Mouse (Mus musculus): ENCODE measurements at regions not wholly inside any gene's neighbourhood (a gene's known extent, or its start where the extent isn't known, plus 50 kb on each side); places are given as distances from the start of the nearest gene placed in this dataset.

GRCm38 (mm10) chr9:61175381-61175780 is 196.8 kb upstream of the Tle3 start:
- in situ Hi-C loops (cut with MboI; ENCODE audit: low sequenced_read_pairs in 2 of 2, unreplicated experiment in 2 of 2): no loop called here
- no peak overlapping the region for H3K9ac ChIP-seq (ENCODE audit: insufficient read depth, low read depth, low read length, poor library complexity, severe bottlenecking)
- no peaks in the 10 kb centered on the region for H3K9me3 ChIP-seq (ENCODE audit: control insufficient read depth, insufficient read depth, low read depth, low read length)
- no peak for TF ChIP-seq ZNF384 (IDR thresholded peaks at IDR 0.05; ENCODE audit: low read depth, low read length)
- TF ChIP-seq ZC3H11A (IDR thresholded peaks at IDR 0.05; ENCODE audit: borderline replicate concordance, low read depth, low read length): no peak
- no peak overlapping the region for H3K27ac ChIP-seq (ENCODE audit: insufficient read depth, low read depth, low read length, poor library complexity, severe bottlenecking)
- DNase-seq (ENCODE audit: low read depth, low spot score): no peak
- H3K36me3 ChIP-seq (ENCODE audit: control insufficient read depth, insufficient read depth, low read length, poor library complexity, severe bottlenecking): no peaks in the 10 kb centered on the region
- no peak overlapping the region for H3K4me3 ChIP-seq (ENCODE audit: insufficient read depth in 1 of 2, low read depth in 1 of 2, low read length in 2 of 2, poor library complexity in 1 of 2, severe bottlenecking in 1 of 2)
- H3K4me1 ChIP-seq (ENCODE audit: control insufficient read depth in 2 of 2, insufficient read depth in 2 of 2, low read length in 2 of 2, poor library complexity in 1 of 2): no peaks in the 10 kb centered on the region

DNA sequence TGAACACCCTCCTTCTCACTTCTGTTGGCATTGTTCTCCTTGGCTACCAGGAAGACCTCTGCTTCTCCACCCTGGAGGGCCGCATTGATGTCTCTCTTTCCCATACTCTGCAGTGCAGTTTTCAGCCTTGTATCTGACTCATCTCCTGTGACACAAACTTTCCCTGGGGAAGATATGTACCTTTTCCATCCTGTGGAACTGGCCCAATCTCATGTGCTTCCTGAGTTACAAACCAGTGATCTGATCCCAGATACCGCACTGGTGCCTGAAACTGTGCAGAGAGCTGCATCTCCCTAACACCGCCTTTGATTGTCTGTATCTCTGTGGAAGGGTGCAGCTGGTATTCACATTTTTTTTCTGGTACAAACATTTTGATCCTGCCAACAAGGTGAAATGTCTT is 195.3 kb upstream of the Tle3 start:
- Histone ChIP-seq H3K9ac (ENCODE audit: insufficient read depth, low read depth, low read length, poor library complexity, severe bottlenecking) (no peak overlapping the region), H3K36me3 (ENCODE audit: control insufficient read depth, insufficient read depth, low read length, poor library complexity, severe bottlenecking) (no peaks in the 10 kb centered on the region), H3K4me1 (ENCODE audit: control insufficient read depth in 2 of 2, insufficient read depth in 2 of 2, low read length in 2 of 2, poor library complexity in 1 of 2) (no peaks in the 10 kb centered on the region), H3K27ac (ENCODE audit: insufficient read depth, low read depth, low read length, poor library complexity, severe bottlenecking) (no peak overlapping the region), H3K4me3 (ENCODE audit: insufficient read depth in 1 of 2, low read depth in 1 of 2, low read length in 2 of 2, poor library complexity in 1 of 2, severe bottlenecking in 1 of 2) (no peak overlapping the region), H3K9me3 (ENCODE audit: control insufficient read depth, insufficient read depth, low read depth, low read length) (no peaks in the 10 kb centered on the region)
- no peak for DNase-seq (ENCODE audit: low read depth, low spot score)
- TF ChIP-seq CHD2 (IDR thresholded peaks at IDR 0.05; ENCODE audit: low read depth, low read length) (no peak), ZC3H11A (IDR thresholded peaks at IDR 0.05; ENCODE audit: borderline replicate concordance, low read depth, low read length) (no peak), MAFK (IDR thresholded peaks at IDR 0.05; ENCODE audit: insufficient read depth, low read depth, low read length) (no peak), ZNF384 (IDR thresholded peaks at IDR 0.05; ENCODE audit: low read depth, low read length) (no peak), HCFC1 (IDR thresholded peaks at IDR 0.05; ENCODE audit: borderline replicate concordance, insufficient read depth, low read length) (no peak)
- in situ Hi-C loops (cut with MboI; ENCODE audit: low sequenced_read_pairs in 2 of 2, unreplicated experiment in 2 of 2): no loop called here

- Histone ChIP-seq H3K4me3 (ENCODE audit: insufficient read depth in 1 of 2, low read depth in 1 of 2, low read length in 2 of 2, poor library complexity in 1 of 2, severe bottlenecking in 1 of 2) (no peak overlapping the region), H3K4me1 (ENCODE audit: control insufficient read depth in 2 of 2, insufficient read depth in 2 of 2, low read length in 2 of 2, poor library complexity in 1 of 2) (no peaks in the 10 kb centered on the region), H3K9me3 (ENCODE audit: control insufficient read depth, insufficient read depth, low read depth, low read length) (no peaks in the 10 kb centered on the region), H3K36me3 (ENCODE audit: control insufficient read depth, insufficient read depth, low read length, poor library complexity, severe bottlenecking) (no peaks in the 10 kb centered on the region), H3K9ac (ENCODE audit: insufficient read depth, low read depth, low read length, poor library complexity, severe bottlenecking) (no peak overlapping the region), H3K27ac (ENCODE audit: insufficient read depth, low read depth, low read length, poor library complexity, severe bottlenecking) (no peak overlapping the region)
- in situ Hi-C loops (cut with MboI; ENCODE audit: low sequenced_read_pairs in 2 of 2, unreplicated experiment in 2 of 2): no loop called here
- no peak for TF ChIP-seq HCFC1 (IDR thresholded peaks at IDR 0.05; ENCODE audit: borderline replicate concordance, insufficient read depth, low read length)
- no peak for TF ChIP-seq CHD2 (IDR thresholded peaks at IDR 0.05; ENCODE audit: low read depth, low read length)
- TF ChIP-seq MAFK (IDR thresholded peaks at IDR 0.05; ENCODE audit: insufficient read depth, low read depth, low read length): no peak
- no peak for TF ChIP-seq ZNF384 (IDR thresholded peaks at IDR 0.05; ENCODE audit: low read depth, low read length)
- TF ChIP-seq ZC3H11A (IDR thresholded peaks at IDR 0.05; ENCODE audit: borderline replicate concordance, low read depth, low read length): no peak
- no peak for DNase-seq (ENCODE audit: low read depth, low spot score)
Measured at GRCm38 (mm10) chr9:61186541-61187420, 185.4 kb upstream of the Tle3 start.

GRCm38 (mm10) chr9:61187713-61188399 is 184.3 kb upstream of the Tle3 start:
- Histone ChIP-seq H3K9ac (ENCODE audit: insufficient read depth, low read depth, low read length, poor library complexity, severe bottlenecking) (no peak overlapping the region), H3K36me3 (ENCODE audit: control insufficient read depth, insufficient read depth, low read length, poor library complexity, severe bottlenecking) (no peaks in the 10 kb centered on the region), H3K27ac (ENCODE audit: insufficient read depth, low read depth, low read length, poor library complexity, severe bottlenecking) (no peak overlapping the region), H3K9me3 (ENCODE audit: control insufficient read depth, insufficient read depth, low read depth, low read length) (no peaks in the 10 kb centered on the region), H3K4me3 (ENCODE audit: insufficient read depth in 1 of 2, low read depth in 1 of 2, low read length in 2 of 2, poor library complexity in 1 of 2, severe bottlenecking in 1 of 2) (no peak overlapping the region), H3K4me1 (ENCODE audit: control insufficient read depth in 2 of 2, insufficient read depth in 2 of 2, low read length in 2 of 2, poor library complexity in 1 of 2) (no peaks in the 10 kb centered on the region)
- DNase-seq (ENCODE audit: low read depth, low spot score): no peak
- in situ Hi-C loops (cut with MboI; ENCODE audit: low sequenced_read_pairs in 2 of 2, unreplicated experiment in 2 of 2): no loop called here
- TF ChIP-seq HCFC1 (IDR thresholded peaks at IDR 0.05; ENCODE audit: borderline replicate concordance, insufficient read depth, low read length): no peak
- TF ChIP-seq CHD2 (IDR thresholded peaks at IDR 0.05; ENCODE audit: low read depth, low read length): no peak
- no peak for TF ChIP-seq ZC3H11A (IDR thresholded peaks at IDR 0.05; ENCODE audit: borderline replicate concordance, low read depth, low read length)
- TF ChIP-seq MAFK (IDR thresholded peaks at IDR 0.05; ENCODE audit: insufficient read depth, low read depth, low read length): no peak
- TF ChIP-seq ZNF384 (IDR thresholded peaks at IDR 0.05; ENCODE audit: low read depth, low read length): no peak

All from ES-E14 (cell line).